Mouse (Mus musculus) urinary bladder, postnatal 25 days (tissue): ENCODE measurements at regions not wholly inside any gene's neighbourhood (a gene's known extent, or its start where the extent isn't known, plus 50 kb on each side); places are given as distances from the start of the nearest gene placed in this dataset.

Experiments
- DNase-seq: peaks from one replicate; pipeline ENCODE4 v3.0.0; 2022; ENCODE audit warnings: low spot score

DNA sequence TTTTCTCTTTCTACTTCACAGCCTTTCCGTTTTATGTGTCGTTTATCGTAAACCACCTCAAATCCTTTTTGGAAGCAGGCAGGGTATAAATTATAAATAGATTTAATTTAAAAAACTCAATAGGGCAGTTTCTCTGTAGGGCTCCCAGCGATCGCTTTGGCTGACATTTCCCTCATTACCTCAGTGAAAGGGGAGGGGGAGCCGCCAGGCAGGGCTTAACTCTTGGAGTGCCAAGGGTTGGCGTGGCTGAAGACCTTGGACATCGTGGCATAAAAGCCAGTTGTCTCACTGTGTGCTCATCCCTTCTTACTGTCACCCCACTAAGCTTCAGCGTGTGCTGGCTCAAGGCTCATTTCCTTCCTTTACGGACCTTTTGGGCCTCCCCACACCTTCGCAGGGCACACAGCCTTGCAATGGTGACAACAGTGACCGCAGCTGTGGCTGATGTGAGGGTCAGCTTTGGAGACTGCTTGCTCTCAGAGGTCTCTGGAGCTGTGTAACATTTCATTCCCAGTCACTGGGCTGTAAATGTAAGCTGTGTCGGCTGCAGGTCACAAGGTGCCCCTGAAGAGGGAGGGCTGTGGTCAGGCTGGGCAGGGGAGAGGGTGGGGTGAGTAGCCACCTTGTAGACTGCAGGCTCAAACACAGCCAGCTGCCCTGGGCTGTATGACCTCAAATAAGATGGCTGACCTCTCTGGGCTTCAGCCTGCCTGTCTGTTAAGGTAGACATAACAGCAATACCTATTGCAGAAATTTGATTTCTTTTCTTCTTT, 81.6 kb upstream of the Stx16 start:
- DNase-seq = no peak

DNA sequence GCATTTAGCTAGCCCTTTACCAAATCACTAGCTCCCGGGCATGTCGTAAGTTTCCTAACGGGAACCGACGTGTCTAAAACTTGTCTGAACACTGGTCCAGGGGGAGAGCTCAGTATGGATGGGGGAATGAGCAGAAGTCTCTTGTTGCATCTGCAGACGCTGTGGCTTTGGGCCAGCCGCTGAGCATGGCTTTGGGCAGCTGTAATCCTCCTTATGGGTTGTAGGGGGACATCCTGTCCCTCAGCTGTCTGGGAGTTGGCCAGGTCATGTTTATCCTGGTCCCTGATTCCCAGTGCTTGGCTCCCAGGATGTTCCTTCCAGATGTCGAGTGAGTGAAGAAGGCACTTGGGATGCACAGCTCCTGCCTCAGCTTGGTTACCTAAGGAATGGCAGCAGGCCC, 71.4 kb upstream of the Stx16 start:
- DNase-seq = no peak

DNA sequence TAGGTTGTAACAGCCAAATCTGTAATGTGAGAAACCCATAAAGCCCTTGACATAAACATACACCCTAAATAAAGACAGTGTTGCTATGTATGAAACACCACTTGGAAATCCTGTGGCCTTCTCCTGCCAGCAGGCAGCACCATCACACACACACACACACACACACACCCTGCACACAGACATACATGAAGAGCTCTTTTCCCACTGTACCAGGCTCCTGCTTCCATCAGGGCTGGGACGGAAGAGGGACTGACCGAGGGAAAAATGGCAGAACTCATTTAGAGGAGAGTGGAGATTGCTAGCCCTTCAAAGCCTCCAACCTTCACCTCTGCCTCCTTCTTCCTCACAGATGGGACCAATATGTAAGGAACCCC, 68.1 kb upstream of the Stx16 start:
- no peak for DNase-seq

DNA sequence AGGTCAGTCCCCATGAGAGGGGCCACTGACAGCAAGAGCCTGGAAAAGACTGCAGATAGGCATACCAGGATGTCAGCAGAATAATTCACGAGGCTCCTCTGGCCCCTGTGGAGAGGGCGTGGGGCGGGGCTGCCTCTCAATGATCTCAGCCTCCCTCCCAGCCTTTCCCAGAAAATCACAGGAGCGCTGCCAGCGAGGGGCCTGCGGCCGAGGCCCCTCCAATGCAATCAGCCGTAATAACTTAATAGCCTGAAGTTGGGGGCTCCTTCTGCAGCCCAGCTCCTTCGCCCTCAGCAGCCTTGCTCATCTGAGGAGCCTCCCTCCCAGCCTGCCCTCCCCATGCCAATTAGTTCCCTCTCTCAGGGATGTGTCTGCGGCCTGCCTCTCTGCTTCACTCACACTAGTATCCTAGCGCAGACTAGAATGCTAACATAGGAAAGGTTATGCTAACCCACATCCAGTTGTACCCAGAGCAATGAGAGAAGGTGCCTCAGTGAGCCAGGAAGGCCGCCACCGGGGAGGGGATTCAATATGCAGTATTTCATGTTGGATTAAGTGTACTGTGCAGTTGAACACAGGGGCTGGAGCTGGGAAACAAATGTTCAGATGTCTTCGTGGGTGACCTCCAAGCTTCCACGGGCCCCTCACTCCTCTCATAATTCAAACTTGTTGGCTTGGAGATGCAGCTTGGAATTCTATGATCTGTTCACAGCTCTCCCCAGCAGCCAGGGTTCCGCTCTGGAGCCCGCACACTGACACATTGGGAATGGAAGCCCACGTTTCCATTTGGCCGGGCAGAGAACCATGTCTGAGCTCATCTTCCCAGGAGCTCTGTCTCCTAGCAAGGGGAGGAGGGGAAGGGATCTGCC, 67.5 kb upstream of the Stx16 start:
- DNase-seq = peak; percentile 15

DNA sequence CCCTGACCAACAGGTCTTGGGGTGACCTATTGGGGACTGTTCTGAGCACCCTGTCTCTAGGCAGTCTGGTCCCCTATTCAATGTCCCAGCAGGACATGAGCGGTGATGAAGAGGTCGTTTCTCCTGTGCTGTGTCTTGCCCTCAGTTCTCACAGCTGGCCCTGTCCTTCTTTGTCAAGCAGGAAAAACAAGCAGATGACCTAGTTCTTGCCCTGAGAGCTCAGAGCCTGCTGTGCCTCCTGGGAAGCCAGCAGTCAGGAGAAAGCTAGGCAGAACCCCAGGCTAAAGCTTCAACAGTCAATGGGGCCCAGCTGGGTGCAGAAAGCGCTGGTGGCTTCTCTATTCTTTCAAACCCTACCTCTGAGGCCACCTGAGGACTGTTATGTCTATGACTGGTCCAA, 66.1 kb upstream of the Stx16 start:
- no peak for DNase-seq

DNA sequence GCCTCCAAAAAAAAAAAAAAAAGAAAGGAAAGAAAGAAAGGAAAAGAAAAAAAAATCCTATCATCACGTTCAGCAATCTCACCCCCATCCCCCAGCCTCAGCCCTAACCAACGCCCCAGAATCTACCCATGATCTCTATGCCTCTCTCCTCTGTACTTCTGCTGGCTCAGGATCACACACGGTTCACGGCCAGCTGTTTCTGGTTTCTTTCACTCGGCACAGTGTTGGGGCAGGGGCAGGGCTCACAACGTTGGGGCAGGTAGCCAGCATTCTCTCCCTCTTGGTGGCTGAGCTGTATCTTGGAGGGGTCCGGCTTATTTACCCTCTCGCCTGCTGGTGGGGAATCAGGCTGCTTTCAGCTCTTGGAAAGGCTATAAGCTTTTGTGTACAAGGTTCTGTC, 64.7 kb upstream of the Stx16 start:
- DNase-seq = no peak

DNA sequence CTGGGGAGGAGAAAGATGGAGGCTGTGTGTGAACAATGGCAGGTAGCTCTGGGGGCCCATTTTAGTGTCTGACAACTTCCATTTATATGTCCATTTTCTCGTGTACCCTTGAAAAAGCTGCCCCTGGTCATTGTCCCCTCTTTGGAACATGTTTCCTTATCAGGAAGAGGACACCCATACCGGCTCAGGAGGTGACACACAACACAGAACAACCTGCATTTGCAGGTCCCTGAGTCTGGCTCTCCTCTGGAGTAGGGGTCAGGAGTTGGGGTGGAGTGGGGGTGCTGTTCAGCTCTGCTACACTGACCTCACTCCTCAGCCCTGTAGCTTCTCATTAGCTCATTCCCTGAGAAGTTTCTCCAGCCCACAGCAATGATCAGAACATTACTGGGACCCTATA, 61.7 kb upstream of the Stx16 start:
- no peak for DNase-seq

DNA sequence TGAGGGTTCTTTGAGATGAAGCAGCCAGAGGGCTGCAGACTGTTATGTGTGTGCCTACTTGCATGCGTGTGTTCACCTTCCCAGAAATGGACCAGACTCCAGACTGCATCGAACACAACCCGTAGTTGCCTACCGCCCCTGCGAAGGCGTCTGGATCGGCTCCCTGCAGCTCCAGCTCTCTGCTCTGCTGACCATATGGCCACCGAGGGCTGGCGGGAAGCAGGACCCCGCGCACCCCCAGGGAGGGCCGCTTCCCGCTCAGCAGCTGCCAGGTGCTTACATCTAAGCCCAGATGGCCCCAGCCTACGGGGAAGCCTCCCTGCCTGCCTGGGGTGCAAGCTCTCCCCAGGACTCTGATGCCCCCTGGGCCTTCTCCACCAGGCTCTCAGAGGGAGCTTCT, 60.8 kb upstream of the Stx16 start:
- DNase-seq = no peak

DNA sequence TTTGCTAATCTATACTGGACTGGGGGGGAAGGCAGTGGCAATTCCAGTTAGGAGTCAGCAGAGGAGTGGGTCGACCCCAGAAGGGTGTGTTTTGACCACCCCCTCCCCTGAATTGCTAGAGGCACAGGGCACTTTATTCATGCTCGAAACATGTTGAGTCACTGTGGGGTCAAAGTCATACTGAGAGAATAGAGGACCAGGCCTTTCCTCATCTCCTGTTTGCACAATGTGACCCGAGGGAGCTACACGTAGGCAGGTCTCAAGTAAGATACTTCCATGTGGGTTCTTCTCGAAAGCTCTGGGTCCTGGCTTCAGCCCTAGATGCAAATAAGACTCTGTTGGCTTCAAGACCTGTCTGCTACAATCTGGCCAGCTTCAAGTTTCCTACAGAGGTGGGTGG, 60.0 kb upstream of the Stx16 start:
- no peak for DNase-seq

DNA sequence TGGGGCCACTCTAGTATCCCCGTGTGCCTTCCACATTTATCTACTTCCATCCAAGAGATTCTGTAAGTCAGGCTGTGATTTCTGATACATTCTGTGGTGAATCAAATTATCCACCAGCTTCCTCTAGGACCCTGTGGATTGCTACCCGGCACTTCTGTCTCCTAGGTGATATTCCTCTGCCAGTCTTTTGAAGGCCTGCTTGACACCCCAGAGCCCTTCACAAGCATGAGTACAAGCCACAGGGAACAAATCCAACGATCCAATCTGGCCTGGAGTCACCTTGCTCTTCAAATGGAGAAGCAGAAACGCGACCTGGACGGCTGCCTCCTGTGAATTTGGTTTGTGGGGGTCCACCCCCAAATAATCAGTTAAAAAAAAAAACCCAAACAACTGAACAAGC, 59.1 kb upstream of the Stx16 start:
- DNase-seq = no peak

DNA sequence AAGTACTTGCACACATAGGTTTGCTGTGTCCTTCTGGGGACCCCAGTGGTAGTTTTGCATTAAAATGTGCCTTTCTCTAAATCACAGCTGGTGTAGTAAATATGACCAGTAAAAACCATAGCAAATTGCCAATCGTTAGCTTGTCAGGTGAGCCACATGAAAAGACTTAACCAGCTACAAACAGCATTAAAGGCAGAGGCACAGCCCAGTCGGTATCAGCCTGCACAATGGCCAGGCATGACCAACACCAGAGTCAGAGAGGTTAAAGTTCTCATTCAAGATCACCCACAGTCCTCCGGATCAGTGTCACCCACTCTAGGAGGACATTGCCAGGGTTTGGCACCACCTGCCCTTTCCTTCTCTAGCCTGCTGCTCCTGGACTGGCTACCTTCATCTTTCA, 58.5 kb upstream of the Stx16 start:
- no peak for DNase-seq

DNA sequence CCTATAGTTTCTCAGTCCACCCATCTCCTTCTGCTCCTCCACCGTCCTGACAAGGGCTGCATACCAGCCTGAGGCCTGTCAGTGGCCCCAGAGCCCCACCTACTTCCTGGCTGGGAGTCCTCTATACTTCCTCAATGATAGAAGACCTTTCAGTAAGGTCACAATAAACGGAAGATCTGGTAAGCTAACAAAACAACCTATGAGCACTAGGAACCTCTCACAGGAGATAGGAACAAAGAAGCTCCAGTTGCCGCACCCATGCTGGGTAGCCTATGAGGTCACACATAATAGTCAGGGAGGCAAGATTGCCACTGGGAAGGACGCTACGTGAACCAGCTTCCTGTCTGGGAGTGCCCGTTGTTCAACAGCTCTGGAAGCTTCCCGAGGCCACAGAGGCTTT, 58.1 kb upstream of the Stx16 start:
- no peak for DNase-seq

DNA sequence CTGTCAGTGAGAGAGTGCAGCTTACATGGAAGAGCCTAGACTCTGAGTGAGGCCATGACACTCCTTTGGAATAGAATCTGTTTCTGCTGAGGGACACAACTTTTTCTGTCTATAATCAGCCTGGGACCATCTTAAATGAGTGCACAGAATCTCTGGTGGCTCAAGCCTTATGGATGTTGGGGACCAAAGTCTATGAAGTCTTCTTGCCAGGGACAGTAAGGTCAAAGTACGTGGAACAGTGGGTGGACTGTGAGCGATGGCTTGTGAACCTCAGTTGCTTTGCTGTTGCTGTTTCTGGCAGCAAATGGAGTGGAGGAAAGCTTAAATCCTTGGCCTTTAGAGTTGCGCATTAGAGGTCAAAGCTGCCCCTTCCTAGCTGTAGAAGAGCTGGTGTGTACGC, 57.1 kb upstream of the Stx16 start:
- no peak for DNase-seq

DNA sequence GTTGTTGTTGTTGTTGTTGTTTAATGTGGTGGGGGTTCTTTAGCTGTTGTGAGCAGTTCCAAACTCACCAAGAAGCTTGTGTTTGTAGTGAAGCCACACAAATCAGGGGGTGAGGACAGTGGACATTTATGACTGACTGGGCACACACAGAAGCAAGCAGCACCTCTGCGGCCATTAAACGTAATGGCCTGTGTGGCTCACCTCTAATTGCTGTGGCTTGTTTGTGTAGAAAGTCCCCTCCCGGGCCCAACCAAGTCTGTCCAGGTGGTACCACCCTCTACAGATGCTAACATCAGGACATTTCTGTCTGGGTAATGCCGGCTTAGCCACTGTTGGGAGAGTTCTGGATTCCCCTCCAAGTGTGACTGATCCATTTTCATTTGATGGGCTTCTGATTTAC, 56.1 kb upstream of the Stx16 start:
- no peak for DNase-seq

DNA sequence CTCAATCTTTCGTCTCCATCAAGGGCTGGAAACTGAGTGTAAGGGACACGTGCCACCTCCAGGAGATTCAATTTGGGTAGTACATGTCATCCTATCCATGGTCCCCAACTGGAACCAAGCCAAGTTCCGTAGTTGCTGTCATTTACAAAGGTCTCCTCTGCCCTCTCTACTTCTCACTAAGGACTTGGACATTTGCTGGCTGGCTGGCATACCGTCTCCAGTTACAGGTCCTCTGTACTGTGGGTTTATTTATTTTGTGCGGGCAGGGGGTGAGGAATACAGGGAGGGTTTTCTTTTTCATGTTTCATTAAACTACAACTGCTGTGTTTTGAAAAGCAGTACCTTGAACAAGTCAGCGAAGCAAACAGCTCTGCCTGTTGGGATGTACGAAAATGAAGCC, 55.7 kb upstream of the Stx16 start:
- no peak for DNase-seq

DNA sequence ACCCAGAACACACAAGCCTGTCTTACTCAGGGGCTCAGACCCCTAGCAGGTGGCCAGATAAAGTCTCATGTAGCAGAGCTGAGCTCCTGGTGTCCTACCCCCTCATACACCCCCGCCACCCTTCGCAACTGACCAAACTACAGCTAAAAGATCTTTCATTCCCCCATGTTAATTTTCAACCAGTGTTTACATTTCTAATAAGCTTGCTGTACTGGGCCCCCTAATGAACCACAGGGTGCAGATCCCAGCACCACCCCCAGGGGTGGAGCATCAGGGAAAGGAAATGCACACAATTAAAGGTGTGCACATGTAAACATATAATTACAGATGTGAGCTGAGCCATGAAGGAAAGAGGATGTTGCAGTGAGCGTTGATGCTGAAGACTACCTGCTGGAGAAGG, 54.6 kb upstream of the Stx16 start:
- no peak for DNase-seq

DNA sequence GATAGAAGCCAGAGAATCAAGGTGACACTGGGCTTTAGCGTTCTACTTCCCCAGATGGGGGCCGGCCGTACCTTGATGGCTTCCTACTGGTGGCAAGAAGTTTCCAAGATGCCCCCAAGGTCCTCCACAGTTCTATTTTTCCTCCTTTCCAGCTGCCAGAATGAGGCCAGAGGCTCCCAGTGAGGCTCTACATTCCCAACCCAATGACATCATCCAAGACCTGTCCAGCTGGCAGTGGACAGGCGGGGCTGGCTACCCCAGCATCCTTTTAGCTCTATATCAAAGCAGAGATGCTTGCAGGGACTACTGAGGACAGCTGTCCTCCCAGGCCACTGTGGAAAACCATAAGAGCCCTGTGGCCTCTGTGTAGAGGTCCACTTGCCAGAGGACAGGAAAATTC, 53.8 kb upstream of the Stx16 start:
- no peak for DNase-seq

DNA sequence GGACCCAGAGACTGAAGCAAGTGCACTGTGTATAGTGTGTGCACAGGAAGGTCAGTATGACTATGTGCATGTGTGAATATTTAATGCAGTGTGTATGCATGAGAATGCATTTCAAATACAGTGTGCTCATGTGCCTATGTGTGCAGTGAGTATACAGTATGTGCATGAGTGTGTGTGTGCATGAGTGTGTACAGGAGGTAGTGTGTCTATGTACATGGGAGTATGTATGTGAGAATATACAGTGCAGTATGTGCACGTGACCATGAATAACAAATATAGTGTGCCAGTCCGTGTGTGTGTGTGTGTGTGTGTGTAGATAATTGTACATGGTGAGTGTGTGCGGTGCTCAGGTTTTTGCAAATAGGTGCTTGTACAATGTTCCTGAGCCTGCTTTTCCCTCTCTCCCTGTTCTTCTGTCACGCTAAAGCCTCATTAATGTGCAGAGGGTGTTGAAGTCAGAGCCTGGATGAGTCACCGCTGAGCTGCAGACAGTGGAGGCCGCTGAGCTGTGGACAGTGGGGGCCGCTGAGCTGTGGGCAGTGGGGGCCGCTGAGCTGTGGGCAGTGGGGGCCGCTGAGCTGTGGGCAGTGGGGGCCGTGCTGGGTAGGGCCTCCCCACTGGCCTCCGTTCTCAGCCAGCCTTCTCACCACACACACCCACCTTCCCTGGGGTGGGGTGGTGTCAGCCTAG, 50.8 kb upstream of the Stx16 start:
- DNase-seq = no peak
